Mouse (Mus musculus) CH12.LX (cell line): ENCODE results near the gene Dhx16. TPM values are rescaled to one million over a fixed set of nuclear protein-coding genes. Genes with fewer than 3 reads are reported as not detected.

ENCODE experiments used
- DNase-seq: peaks from one replicate; pipeline ENCODE4 v3.0.0-alpha.2; 2013; ENCODE audit errors: extremely low read depth
- H3K27ac ChIP-seq: 2 replicates; pipeline ENCODE4 v1.5.1; 2012; ENCODE audit warnings: low read depth, mild to moderate bottlenecking, control low read depth, moderate library complexity; ENCODE audit not compliant: insufficient read depth
- H3K27me3 ChIP-seq: replicated peaks from 2 replicates; pipeline ENCODE3; 2012; ENCODE audit warnings: inconsistent platforms
- H3K36me3 ChIP-seq, 2 experiments: replicated peaks in 1 of 2; 2 replicates each; pipeline versions ENCODE3 to v1.6.1; 2012; ENCODE audit warnings: inconsistent platforms in 1 of 2, low read length in 1 of 2, mild to moderate bottlenecking in 1 of 2, mixed read lengths in 1 of 2, moderate library complexity in 1 of 2; ENCODE audit not compliant: control insufficient read depth in 1 of 2, insufficient read depth in 1 of 2
- H3K4me1 ChIP-seq, 2 experiments: 2 replicates each; pipeline ENCODE4 v1.6.1; 2012; ENCODE audit warnings: inconsistent platforms in 1 of 2, moderate library complexity in 1 of 2; ENCODE audit not compliant: insufficient read depth in 2 of 2, control insufficient read depth in 1 of 2
- H3K4me2 ChIP-seq: 2 replicates; pipeline ENCODE4 v1.6.1; 2012; ENCODE audit warnings: low read depth, mild to moderate bottlenecking, control low read depth; ENCODE audit not compliant: poor library complexity, insufficient read depth, severe bottlenecking
- H3K4me3 ChIP-seq, 3 experiments: fragments of 150-350 bp in 1 of 3; sonication (generic) in 1 of 3; replicated peaks in 1 of 3; 2 replicates each; pipeline versions ENCODE3 to v1.5.1; 2011 to 2012; ENCODE audit warnings: low read depth in 2 of 3, low read length in 2 of 3, mild to moderate bottlenecking in 2 of 3, moderate library complexity in 2 of 3, control low read depth in 1 of 3, improper control_type of control experiment in 1 of 3, inconsistent platforms in 1 of 3, mixed read lengths in 1 of 3; ENCODE audit not compliant: poor library complexity in 1 of 3
- H3K79me2 ChIP-seq: replicated peaks from 2 replicates; pipeline ENCODE4 v1.6.1; 2012; ENCODE audit warnings: mild to moderate bottlenecking, moderate library complexity; ENCODE audit not compliant: control insufficient read depth, poor library complexity, insufficient read depth, severe bottlenecking; ENCODE audit errors: extremely low read depth
- H3K9ac ChIP-seq: 2 replicates; pipeline ENCODE4 v1.6.1; 2012; ENCODE audit warnings: low read depth, mild to moderate bottlenecking, control low read depth, moderate library complexity; ENCODE audit not compliant: insufficient read depth
- H3K9me3 ChIP-seq: replicated peaks from 2 replicates; pipeline ENCODE3; 2012; ENCODE audit warnings: low read length, inconsistent platforms, mixed read lengths
- CHD2 ChIP-seq: IDR thresholded peaks from 2 replicates; pipeline ENCODE4 v1.6.1; 2011; ENCODE audit warnings: low read length, improper control_type of control experiment
- EP300 ChIP-seq: IDR thresholded peaks from 2 replicates; pipeline ENCODE4 v1.6.1; 2011; ENCODE audit warnings: low read length, improper control_type of control experiment
- IRF4 ChIP-seq: IDR thresholded peaks from 2 replicates; pipeline ENCODE4 v1.6.1; 2014; ENCODE audit warnings: low read depth, mild to moderate bottlenecking, inconsistent platforms, low read length, improper control_type of control experiment
- JUND ChIP-seq: conservative IDR thresholded peaks from 2 replicates; pipeline ENCODE4 v1.6.1; 2011; ENCODE audit warnings: low read depth, low read length, improper control_type of control experiment
- KAT2A ChIP-seq: IDR thresholded peaks from 2 replicates; pipeline ENCODE4 v1.6.1; 2012; ENCODE audit warnings: low read length, improper control_type of control experiment, inconsistent platforms; ENCODE audit not compliant: insufficient replicate concordance
- MAFK ChIP-seq: IDR thresholded peaks from 2 replicates; pipeline ENCODE4 v1.6.1; 2011; ENCODE audit warnings: low read length, improper control_type of control experiment; ENCODE audit not compliant: insufficient replicate concordance
- MAX ChIP-seq: IDR thresholded peaks from 2 replicates; pipeline ENCODE4 v1.6.1; 2011; ENCODE audit warnings: low read length, improper control_type of control experiment
- MAZ ChIP-seq: IDR thresholded peaks from 2 replicates; pipeline ENCODE4 v1.6.1; 2012; ENCODE audit warnings: low read depth, mild to moderate bottlenecking, inconsistent platforms, low read length, improper control_type of control experiment, moderate library complexity
- MEF2A ChIP-seq: IDR thresholded peaks from 2 replicates; pipeline ENCODE4 v1.6.1; 2014; ENCODE audit warnings: low read depth, mild to moderate bottlenecking, inconsistent platforms, low read length, improper control_type of control experiment, borderline replicate concordance
- MXI1 ChIP-seq: IDR thresholded peaks from 2 replicates; pipeline ENCODE4 v1.6.1; 2011; ENCODE audit warnings: mild to moderate bottlenecking, low read depth, low read length, improper control_type of control experiment
- MYC ChIP-seq: IDR thresholded peaks from 2 replicates; pipeline ENCODE4 v1.6.1; 2011; ENCODE audit warnings: low read depth, mild to moderate bottlenecking, improper control_type of control experiment, low read length
- NRF1 ChIP-seq: IDR thresholded peaks from 2 replicates; pipeline ENCODE4 v1.6.1; 2014; ENCODE audit warnings: low read depth, mild to moderate bottlenecking, inconsistent platforms, low read length, improper control_type of control experiment, moderate library complexity
- PAX5 ChIP-seq: IDR thresholded peaks from 2 replicates; pipeline ENCODE4 v1.6.1; 2012; ENCODE audit warnings: low read length, inconsistent platforms, mixed read lengths
- RCOR1 ChIP-seq: conservative IDR thresholded peaks from 2 replicates; pipeline ENCODE4 v1.6.1; 2012; ENCODE audit warnings: low read depth, mild to moderate bottlenecking, inconsistent platforms, low read length, improper control_type of control experiment
- SIN3A ChIP-seq: IDR thresholded peaks from 2 replicates; pipeline ENCODE4 v1.6.1; 2012; ENCODE audit warnings: low read length, improper control_type of control experiment, inconsistent platforms
- SMC3 ChIP-seq: IDR thresholded peaks from 2 replicates; pipeline ENCODE4 v1.6.1; 2011; ENCODE audit warnings: low read depth, low read length, improper control_type of control experiment
- TBP ChIP-seq: conservative IDR thresholded peaks from 2 replicates; pipeline ENCODE4 v1.6.1; 2011; ENCODE audit warnings: low read depth, low read length, improper control_type of control experiment
- USF2 ChIP-seq: conservative IDR thresholded peaks from 2 replicates; pipeline ENCODE4 v1.6.1; 2011; ENCODE audit warnings: low read depth, low read length, improper control_type of control experiment
- ZC3H11A ChIP-seq: IDR thresholded peaks from 2 replicates; pipeline ENCODE4 v1.6.1; 2012; ENCODE audit warnings: low read depth, mild to moderate bottlenecking, inconsistent platforms, low read length, improper control_type of control experiment
- ZKSCAN1 ChIP-seq: IDR thresholded peaks from 2 replicates; pipeline ENCODE4 v1.6.1; 2012; ENCODE audit warnings: low read depth, inconsistent platforms, low read length, improper control_type of control experiment, borderline replicate concordance
- ZNF384 ChIP-seq: IDR thresholded peaks from 2 replicates; pipeline ENCODE4 v1.6.1; 2012; ENCODE audit warnings: low read depth, low read length, improper control_type of control experiment, inconsistent platforms
- dilution Hi-C: fragments of 300-500 bp; cut with MboI; formaldehyde crosslinking; loops from 2 replicates; pipeline ENCODE4 v1.14.3; 2020; ENCODE audit warnings: low sequenced_read_pairs; ENCODE audit not compliant: extremely low pct_unique_long_range_greater_than_20kb, extremely low pct_ligation_motif_present
- in situ Hi-C: fragments of 300-500 bp; cut with MboI; formaldehyde crosslinking; loops from 3 replicates; pipeline ENCODE4 v1.14.3; 2019; ENCODE audit warnings: low sequenced_read_pairs, low pct_ligation_motif_present, low pct_unique_long_range_greater_than_20kb, mixed read lengths
- polyA plus RNA-seq: library from polyadenylated mRNA; unstranded; fragments of >175 nt; gene quantifications from 2 replicates; pipeline ENCODE4 v1.2.1, GENCODE M21; 2012; ENCODE audit warnings: low read depth; ENCODE audit not compliant: insufficient read length
- total RNA-seq, 2 experiments: library from RNA; depleted of rRNA; stranded (reverse); fragments of 300-350 nt in 1 of 2; fragments of >200 nt in 1 of 2; gene quantifications; 2 replicates each; pipeline ENCODE4 v1.2.3; 2012 to 2014

Dhx16 gene
- total and polyA plus RNA-seq, 3 experiments, result 74.8 to 107 (median 75.3) TPM

DNA sequence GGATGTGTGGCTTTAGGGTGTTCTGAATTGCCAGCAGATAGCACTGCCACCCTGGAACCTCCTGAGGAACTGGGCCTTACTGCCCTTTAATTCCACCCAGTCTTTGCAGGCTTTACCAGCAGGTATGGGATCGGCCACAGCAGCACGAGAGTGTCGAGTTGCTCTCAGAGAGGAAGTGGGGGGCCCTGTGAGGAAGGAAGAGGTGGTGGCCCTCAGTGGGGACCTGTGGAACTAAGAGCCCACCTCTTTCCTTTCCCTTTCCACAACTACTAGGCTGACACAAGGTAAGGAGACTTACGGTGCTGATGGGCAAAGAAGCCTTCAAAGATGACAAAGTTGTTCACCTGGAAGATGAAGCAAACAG is 24.4 kb downstream of the Dhx16 start:
- no peaks in the 10 kb centered on the region for H3K27me3 ChIP-seq
- H3K9me3 ChIP-seq, result no peaks in the 10 kb centered on the region
- peaks cover 0 to 15% of the 10 kb centered on the region in 2 experiments; a peak in 3 of 4 replicates for H3K4me1 ChIP-seq
- in situ Hi-C loops, result no loop called here
- no peak overlapping the region for H3K27ac ChIP-seq
- H3K4me3 ChIP-seq, result no peak overlapping the region
- TF ChIP-seq PAX5 (no peak), ZNF384 (no peak), ZC3H11A (no peak), MAZ (no peak), MAX (no peak), EP300 (no peak), ZKSCAN1 (no peak), MXI1 (no peak), NRF1 (no peak), SIN3A (no peak), USF2 (no peak), CHD2 (no peak), TBP (no peak), IRF4 (no peak), MEF2A (no peak), MYC (no peak), KAT2A (no peak), RCOR1 (no peak), JUND (no peak)
- dilution Hi-C loops, result no loop called here
- no peak for DNase-seq
- H3K36me3 ChIP-seq, result peaks cover 25 to 83% of the 10 kb centered on the region in 2 experiments
- no peak overlapping the region for H3K9ac ChIP-seq
- no peaks in the 10 kb centered on the region for H3K79me2 ChIP-seq
- H3K4me2 ChIP-seq, result no peak overlapping the region

DNA sequence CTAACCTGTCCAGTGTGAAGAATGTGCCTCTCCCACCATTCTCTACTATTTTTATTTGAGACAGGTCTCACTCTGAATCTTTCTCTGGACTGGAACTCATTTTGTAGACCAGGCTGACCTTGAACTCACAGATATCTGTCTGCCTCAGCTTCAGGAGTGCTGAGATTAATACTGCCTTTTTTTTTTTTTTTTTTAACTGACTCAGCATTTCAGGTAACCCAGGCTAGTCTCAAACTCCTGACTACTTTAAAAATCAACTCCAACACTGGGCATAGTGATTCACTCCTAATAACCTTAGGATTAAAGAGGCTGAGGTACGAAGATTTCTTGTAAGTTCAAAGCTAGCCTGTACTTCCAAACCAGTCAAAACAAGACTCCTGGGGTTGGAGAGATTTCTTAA is 26.0 kb downstream of the Dhx16 start:
- Histone ChIP-seq H3K4me1 (peaks cover 0 to 24% of the 10 kb centered on the region in 2 experiments; a peak in 3 of 4 replicates), H3K9me3 (no peaks in the 10 kb centered on the region), H3K27me3 (no peaks in the 10 kb centered on the region), H3K27ac (no peak overlapping the region), H3K4me2 (no peak overlapping the region), H3K79me2 (no peaks in the 10 kb centered on the region), H3K9ac (no peak overlapping the region), H3K4me3 (no peak overlapping the region), H3K36me3 (peaks cover 21 to 71% of the 10 kb centered on the region in 2 experiments)
- dilution Hi-C loops (no loop called here), in situ Hi-C loops (no loop called here)
- TF ChIP-seq NRF1 (no peak), RCOR1 (no peak), SMC3 (no peak), MXI1 (no peak), MAFK (peak; percentile 81)
- no peak for DNase-seq
